Mouse (Mus musculus) limb, embryonic 15.5 days (tissue): ENCODE data around the gene 9430038I01Rik. TPM values are rescaled to one million over a fixed set of nuclear protein-coding genes. Genes with fewer than 3 reads are reported as not detected.
"Not testable (repeated sequence)": the region's sequence is repeated elsewhere in the genome, so short reads cannot be mapped to it uniquely, and the experiment has no call there.

ENCODE experiments used
- ATAC-seq: fragments of 200-750 bp; cut with Nextera tagmentation; 2 replicates; pipeline ENCODE4 v1.8.0; 2017; ENCODE audit warnings: low read depth, moderate TSS enrichment; ENCODE audit not compliant: insufficient number of reproducible peaks, low FRiP score, low TSS enrichment
- H3K27ac ChIP-seq: fragments of 300-500 bp; sonication (generic); 2 replicates; pipeline ENCODE4 v1.5.1; 2015; ENCODE audit warnings: moderate library complexity, mild to moderate bottlenecking, inconsistent platforms
- H3K27me3 ChIP-seq: fragments of 300-500 bp; sonication (generic); 2 replicates; pipeline ENCODE4 v1.6.1; 2015; ENCODE audit warnings: inconsistent platforms
- H3K36me3 ChIP-seq: fragments of 300-500 bp; sonication (generic); 2 replicates; pipeline ENCODE4 v1.6.1; 2015; ENCODE audit warnings: inconsistent platforms
- H3K4me1 ChIP-seq: fragments of 300-500 bp; sonication (generic); 2 replicates; pipeline ENCODE4 v1.6.1; 2015; ENCODE audit warnings: inconsistent platforms
- H3K4me2 ChIP-seq: fragments of 300-500 bp; sonication (generic); 2 replicates; pipeline ENCODE4 v1.6.1; 2015; ENCODE audit warnings: mild to moderate bottlenecking, inconsistent platforms
- H3K4me3 ChIP-seq: fragments of 300-500 bp; sonication (generic); 2 replicates; pipeline ENCODE4 v1.5.1; 2015; ENCODE audit warnings: mild to moderate bottlenecking, inconsistent platforms
- H3K9ac ChIP-seq: fragments of 300-500 bp; sonication (generic); 2 replicates; pipeline ENCODE4 v1.6.1; 2015; ENCODE audit warnings: inconsistent platforms
- H3K9me3 ChIP-seq: fragments of 300-500 bp; sonication (generic); 2 replicates; pipeline ENCODE4 v1.6.1; 2016; ENCODE audit warnings: inconsistent platforms
- WGBS: fragments of 180-500 bp; shearing (Covaris S2); methylation state at CpG from one replicate; pipeline ENCODE4 v1.1.7; 2015; 5-methylcytosine and 5-hydroxymethylcytosine counted together
- polyA plus RNA-seq: library from polyadenylated mRNA; unstranded; fragments of >200 nt; fragmentation: Nextera tagmentation; extraction: Ambion mirVana; gene quantifications from 2 replicates; pipeline ENCODE4 v1.2.1, GENCODE M21; 2015

9430038I01Rik gene
- 20.0 and 21.1 TPM in 2 replicates for polyA plus RNA-seq

DNA sequence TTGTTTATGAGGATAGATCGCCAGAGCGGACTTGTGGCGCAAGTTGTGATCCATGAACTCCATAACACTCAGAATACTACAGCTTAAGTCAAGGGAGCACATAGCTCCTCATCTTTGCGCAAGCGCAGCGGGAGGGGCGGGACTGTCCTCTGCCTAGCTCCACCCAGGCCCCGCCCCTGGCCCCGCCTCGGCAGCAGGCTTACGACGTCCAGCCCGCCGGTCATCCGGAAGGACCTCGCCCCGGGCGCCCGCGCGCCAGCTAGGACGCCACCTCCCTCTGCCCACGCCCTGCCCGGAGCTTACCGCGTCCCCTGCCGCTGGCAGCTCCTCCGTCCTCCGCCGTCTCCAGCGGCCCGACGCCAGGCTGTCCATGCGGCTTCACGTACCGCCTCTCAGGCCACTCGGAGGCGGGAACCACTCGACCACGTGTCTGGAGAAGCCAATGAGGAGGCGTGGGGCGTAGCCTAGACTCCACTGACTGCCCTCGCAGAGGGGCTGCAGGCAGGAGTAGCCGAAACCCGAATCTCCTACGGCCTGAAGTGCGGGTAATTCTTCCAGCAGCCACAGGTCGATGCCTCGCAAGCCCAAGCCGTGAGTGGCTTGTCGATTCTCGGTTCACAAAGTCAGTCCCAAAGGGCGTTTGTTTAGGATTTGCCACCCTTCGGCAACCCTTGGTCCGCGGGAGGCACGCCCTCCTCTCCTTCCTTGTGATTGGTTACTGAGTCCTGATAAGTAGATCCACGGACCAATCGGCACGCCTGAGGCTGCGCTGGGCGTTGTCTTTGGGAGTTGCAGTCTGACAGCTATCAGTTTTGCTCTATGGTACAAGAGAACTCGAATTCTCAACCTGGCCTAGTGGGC, at the start of gene 9430038I01Rik:
Gene 9430038I01Rik (minus strand): TSS at position 426 of the 861 bp plus-strand sequence.
- under 1% methylated on average over 63 of the region's 63 CpGs for WGBS
- H3K9me3 ChIP-seq, result no peaks in the 10 kb centered on the region
- peak within 1 kb of the TSS; percentile 91 for H3K27ac ChIP-seq
- ATAC-seq, result peak; percentile 100
- H3K4me1 ChIP-seq, result peaks cover 7% of the 10 kb centered on the region
- no peaks in the 10 kb centered on the region for H3K27me3 ChIP-seq
- peak within 1 kb of the TSS; percentile 95 for H3K4me3 ChIP-seq
- H3K4me2 ChIP-seq, result peak within 1 kb of the TSS; percentile 58
- H3K36me3 ChIP-seq, result peaks cover 5% of the 10 kb centered on the region; the same call in 1 of the 2 replicates
- H3K9ac ChIP-seq, result peak within 1 kb of the TSS; percentile 70

DNA sequence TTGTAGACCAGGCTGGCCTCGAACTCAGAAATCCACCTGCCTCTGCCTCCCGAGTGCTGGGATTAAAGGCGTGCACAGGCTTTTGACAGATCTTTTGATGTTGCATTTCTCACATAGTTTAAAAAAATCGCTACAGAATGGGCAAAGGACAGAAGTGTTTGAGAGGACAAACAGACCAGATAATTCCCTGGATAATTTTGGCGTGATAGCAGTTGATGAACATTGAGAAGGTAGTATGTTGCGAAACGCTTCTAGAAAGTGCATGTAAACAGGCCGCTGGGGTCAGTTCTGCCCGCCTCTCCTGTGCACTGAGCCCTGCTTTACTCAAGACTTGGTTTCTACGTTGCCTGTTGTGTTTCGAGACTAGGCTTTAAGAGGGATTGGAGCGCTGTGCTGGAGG, 34.8 kb upstream of the 9430038I01Rik start:
- H3K27ac ChIP-seq, result no peak overlapping the region
- peaks cover 6% of the 10 kb centered on the region for H3K4me1 ChIP-seq
- H3K9ac ChIP-seq, result no peak overlapping the region
- H3K27me3 ChIP-seq, result no peaks in the 10 kb centered on the region
- WGBS, result 94% methylated on average over 12 of the region's 12 CpGs
- peaks cover 55% of the 10 kb centered on the region for H3K36me3 ChIP-seq
- no peak overlapping the region for H3K4me2 ChIP-seq
- no peaks in the 10 kb centered on the region for H3K9me3 ChIP-seq
- H3K4me3 ChIP-seq, result no peak overlapping the region
- ATAC-seq, result no peak

DNA sequence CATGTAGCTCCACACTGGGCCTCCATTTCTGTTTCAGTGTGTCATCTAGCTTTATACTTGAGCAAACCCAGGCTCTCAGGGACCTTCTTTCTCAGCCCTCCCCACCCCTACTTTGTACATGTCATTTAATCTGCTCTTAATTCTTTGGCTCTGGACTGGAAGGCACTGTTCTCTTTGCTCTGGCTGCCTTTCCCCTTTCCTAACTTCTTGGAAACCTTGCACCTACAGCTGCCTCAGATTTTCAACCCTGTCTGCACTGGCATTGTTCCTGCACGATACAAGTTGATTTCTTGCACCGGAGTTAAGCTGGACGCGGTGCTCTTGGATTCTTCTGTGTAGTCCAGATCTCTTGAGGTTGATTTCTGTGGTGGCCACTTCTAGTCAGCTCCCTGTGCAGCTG, 32.4 kb upstream of the 9430038I01Rik start:
- H3K4me3 ChIP-seq, result no peak overlapping the region
- H3K9ac ChIP-seq, result no peak overlapping the region
- H3K4me1 ChIP-seq, result peaks cover 13% of the 10 kb centered on the region
- WGBS, result 89% methylated on average over 4 of the region's 4 CpGs
- no peaks in the 10 kb centered on the region for H3K9me3 ChIP-seq
- no peak for ATAC-seq
- no peak overlapping the region for H3K27ac ChIP-seq
- no peak overlapping the region for H3K4me2 ChIP-seq
- H3K36me3 ChIP-seq, result peaks cover 33% of the 10 kb centered on the region
- H3K27me3 ChIP-seq, result no peaks in the 10 kb centered on the region

DNA sequence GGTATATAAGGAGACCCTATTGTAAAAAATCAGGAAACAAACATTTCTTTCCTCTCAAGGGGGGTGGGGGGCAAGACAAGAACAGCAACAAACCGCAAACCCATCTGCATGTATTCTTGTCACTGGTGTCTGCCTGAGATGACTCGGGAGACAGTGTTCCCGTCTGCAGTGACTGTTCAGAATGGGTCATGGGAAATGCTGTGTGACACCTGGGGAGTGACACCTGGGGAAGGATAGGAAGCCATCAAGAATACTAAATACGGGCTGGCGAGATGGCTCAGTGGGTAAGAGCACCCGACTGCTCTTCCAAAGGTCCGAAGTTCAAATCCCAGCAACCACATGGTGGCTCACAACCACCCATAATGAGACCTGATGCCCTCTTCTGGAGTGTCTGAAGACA, 28.4 kb upstream of the 9430038I01Rik start:
- peak overlapping the region; percentile 79 for H3K4me3 ChIP-seq
- not testable (repeated sequence) for H3K27me3 ChIP-seq, ATAC-seq, H3K9ac ChIP-seq, H3K9me3 ChIP-seq, H3K27ac ChIP-seq, H3K36me3 ChIP-seq
- peak overlapping the region; percentile 56 for H3K4me2 ChIP-seq
- peaks cover 17% of the 10 kb centered on the region for H3K4me1 ChIP-seq
- WGBS, result 80% methylated on average over 7 of the region's 7 CpGs

DNA sequence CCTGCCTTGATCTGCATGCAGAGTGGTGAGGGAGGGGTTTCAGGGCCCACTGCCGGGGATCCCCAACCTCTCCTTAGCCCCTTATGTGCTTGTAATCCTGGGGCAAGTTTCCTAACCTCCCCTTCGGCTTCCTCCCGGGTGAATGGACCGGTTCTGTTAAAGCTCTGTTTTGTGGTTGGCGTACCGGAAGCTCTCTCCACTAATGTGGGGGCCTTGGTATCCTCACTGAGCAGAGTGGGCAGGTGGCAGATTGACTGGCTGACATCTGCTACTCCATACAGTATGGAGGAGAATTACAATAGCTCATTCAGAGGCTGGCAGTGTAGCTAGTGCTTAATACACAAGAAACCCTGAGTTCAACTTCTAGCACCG, 27.6 kb upstream of the 9430038I01Rik start:
- H3K4me3 ChIP-seq, result peak overlapping the region; percentile 79
- H3K9ac ChIP-seq, result peak overlapping the region; percentile 83
- 4% methylated on average over 7 of the region's 7 CpGs for WGBS
- H3K9me3 ChIP-seq, result no peaks in the 10 kb centered on the region
- H3K36me3 ChIP-seq, result 0 out of 2 replicates have a peak, but pooled peaks cover 3% of the 10 kb centered on the region
- no peak for ATAC-seq
- H3K4me1 ChIP-seq, result peaks cover 13% of the 10 kb centered on the region
- peak overlapping the region; percentile 56 for H3K4me2 ChIP-seq
- peak overlapping the region; percentile 91 for H3K27ac ChIP-seq
- no peaks in the 10 kb centered on the region for H3K27me3 ChIP-seq

DNA sequence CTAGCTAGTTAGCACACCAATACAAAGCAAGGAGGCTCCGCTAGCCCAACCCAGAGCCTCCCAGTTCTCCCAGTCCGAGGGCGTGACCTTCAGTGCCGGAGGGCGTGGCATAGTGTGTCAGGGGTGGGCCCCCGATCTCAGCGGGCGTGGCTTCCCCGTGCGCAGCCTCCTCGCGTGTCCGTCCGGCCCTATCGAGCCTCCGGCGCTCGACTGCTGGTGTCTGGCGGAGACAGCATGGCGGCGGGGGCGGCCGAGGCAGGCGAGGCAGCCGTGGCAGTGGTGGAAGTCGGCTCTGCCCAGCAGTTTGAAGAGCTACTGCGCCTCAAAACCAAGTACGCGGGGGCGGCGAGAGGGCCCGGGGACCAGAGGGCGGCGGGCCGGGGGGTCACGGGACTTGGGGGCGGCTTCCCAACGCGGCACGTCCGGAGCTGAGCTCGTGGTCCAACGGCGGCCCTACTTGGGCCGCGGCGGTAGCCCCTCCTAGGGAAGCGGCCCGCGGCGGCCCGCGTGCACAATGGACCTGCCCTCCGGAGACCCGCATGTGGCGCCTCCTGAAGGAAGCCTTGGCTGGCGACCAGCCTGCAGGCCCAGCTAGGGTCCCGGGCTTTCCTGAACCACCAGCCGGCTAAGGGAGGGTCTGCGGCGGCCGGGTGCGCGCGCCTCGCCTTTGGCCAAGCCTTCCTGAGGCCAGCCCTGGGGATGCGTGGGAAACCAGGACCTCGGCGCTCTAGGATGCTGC, 27.0 kb upstream of the 9430038I01Rik start, which contains the start of gene Glrx3:
Gene Glrx3 (plus strand): TSS at position 175 of the 739 bp plus-strand sequence.
- peaks cover 12% of the 10 kb centered on the region for H3K4me1 ChIP-seq
- 0 out of 2 replicates have a peak, but pooled peaks cover 3% of the 10 kb centered on the region for H3K36me3 ChIP-seq
- H3K4me2 ChIP-seq, result peak within 1 kb of the TSS; percentile 56
- H3K27ac ChIP-seq, result peak within 1 kb of the TSS; percentile 91
- peak within 1 kb of the TSS; percentile 79 for H3K4me3 ChIP-seq
- H3K9me3 ChIP-seq, result no peaks in the 10 kb centered on the region
- peak; percentile 90 for ATAC-seq
- no peaks in the 10 kb centered on the region for H3K27me3 ChIP-seq
- under 1% methylated on average over 67 of the region's 69 CpGs for WGBS
- peak within 1 kb of the TSS; percentile 83 for H3K9ac ChIP-seq

DNA sequence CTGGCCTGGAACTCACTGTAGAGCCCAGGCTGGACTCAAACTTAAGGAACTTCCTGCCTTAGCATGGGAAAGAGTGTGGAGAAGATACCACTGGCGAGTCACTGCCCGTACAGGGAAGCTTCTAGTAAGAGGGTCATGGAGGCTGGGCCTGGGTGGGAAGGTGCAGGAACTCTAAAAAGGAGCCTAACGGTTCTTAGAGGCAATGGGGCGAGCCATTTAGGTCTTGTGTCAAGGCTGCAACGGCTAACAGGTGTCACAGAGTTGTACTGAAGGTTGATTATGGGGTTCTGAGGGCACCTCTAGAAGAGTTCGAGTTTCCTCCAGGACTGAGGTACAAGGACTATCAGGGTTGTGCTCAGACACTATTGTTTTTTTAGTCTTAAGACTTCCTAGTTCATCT, 26.3 kb upstream of the 9430038I01Rik start:
- Histone ChIP-seq H3K9me3 (no peaks in the 10 kb centered on the region), H3K27me3 (no peaks in the 10 kb centered on the region), H3K4me3 (peak overlapping the region; percentile 79; the same call in 1 of the 2 replicates), H3K27ac (peak overlapping the region; percentile 33; the same call in 1 of the 2 replicates), H3K36me3 (0 out of 2 replicates have a peak, but pooled peaks cover 3% of the 10 kb centered on the region), H3K4me1 (peaks cover 18% of the 10 kb centered on the region), H3K4me2 (peak overlapping the region; percentile 56; the same call in 1 of the 2 replicates), H3K9ac (no peak overlapping the region)
- no peak for ATAC-seq
- WGBS, result 74% methylated on average over 6 of the region's 6 CpGs

DNA sequence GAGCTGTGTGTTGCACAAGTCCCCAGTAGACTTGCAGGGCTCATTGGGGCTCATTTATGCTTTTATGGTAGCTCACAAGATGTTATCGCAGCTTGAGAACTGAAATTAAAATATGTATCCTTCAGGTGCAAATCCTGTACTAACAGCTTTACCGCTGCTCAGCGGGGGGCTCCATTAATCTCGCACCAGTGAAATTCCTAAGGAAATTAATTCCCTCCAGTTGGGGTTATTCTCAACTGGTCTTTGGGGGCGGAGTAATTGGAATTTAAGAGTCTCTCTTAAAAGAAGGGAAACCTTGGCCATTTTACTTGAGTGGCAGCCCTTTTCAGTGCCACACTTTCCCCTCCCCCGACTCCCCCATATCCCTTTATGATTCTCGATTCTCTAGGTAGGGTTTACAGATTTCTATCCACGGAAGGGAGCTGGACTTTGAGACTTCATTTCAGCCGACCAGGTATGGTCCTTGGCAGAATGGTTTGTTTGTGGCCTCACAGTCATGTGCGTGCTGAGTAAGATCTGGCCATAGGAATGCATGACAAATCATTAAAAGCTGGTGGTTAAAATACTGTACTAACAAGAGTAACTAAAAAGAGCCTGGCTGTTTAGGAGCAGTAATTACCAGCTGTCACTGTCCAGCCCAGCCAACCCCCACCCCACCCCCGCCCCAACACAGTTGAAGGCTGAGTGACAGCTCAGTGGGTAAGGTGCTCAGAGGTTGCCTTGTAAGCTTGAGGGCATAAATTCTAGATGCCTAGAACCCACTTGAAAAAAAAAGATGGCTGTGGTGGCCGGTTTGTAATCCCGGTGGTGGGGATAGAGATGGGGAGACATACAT, 21.4 kb upstream of the 9430038I01Rik start:
- 0 out of 2 replicates have a peak, but pooled peaks cover 3% of the 10 kb centered on the region for H3K27me3 ChIP-seq
- no peak for ATAC-seq

DNA sequence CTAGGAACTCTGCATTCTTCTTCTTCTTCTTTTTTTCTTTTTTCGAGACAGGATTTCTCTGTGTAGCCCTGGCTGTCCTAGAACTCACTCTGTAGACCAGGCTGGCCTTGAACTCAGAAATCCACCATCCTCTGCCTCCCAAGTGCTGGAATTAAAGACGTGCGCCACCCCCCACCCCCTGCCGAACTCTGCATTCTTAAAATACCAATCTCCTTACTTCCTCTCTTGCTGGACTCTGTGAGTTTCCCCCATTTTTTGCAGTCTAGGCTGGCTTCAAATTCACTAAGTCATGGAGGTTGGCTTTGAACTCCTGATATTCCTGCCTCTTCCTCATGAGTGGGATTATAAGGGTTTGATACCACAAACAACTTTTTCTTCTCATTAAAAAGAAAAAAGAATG, 16.1 kb upstream of the 9430038I01Rik start:
- H3K27me3 ChIP-seq, result 0 out of 2 replicates have a peak, but pooled peaks cover 3% of the 10 kb centered on the region
- no peak overlapping the region for H3K9ac ChIP-seq
- H3K4me3 ChIP-seq, result no peak overlapping the region
- H3K36me3 ChIP-seq, result no peaks in the 10 kb centered on the region
- H3K4me1 ChIP-seq, result peaks cover 1% of the 10 kb centered on the region; the same call in 1 of the 2 replicates
- no peak for ATAC-seq
- H3K4me2 ChIP-seq, result no peak overlapping the region
- WGBS, result 55% methylated on average over 4 of the region's 4 CpGs
- H3K9me3 ChIP-seq, result no peaks in the 10 kb centered on the region
- H3K27ac ChIP-seq, result no peak overlapping the region

More for the DNA sequence above, 21.4 kb upstream of the 9430038I01Rik start:
- Histone ChIP-seq H3K4me1 (peaks cover 13% of the 10 kb centered on the region; the same call in 1 of the 2 replicates), H3K27ac (no peak overlapping the region), H3K9me3 (no peaks in the 10 kb centered on the region), H3K4me3 (no peak overlapping the region), H3K36me3 (no peaks in the 10 kb centered on the region), H3K4me2 (no peak overlapping the region), H3K9ac (no peak overlapping the region)
- WGBS, result 24% methylated on average over 13 of the region's 13 CpGs

DNA sequence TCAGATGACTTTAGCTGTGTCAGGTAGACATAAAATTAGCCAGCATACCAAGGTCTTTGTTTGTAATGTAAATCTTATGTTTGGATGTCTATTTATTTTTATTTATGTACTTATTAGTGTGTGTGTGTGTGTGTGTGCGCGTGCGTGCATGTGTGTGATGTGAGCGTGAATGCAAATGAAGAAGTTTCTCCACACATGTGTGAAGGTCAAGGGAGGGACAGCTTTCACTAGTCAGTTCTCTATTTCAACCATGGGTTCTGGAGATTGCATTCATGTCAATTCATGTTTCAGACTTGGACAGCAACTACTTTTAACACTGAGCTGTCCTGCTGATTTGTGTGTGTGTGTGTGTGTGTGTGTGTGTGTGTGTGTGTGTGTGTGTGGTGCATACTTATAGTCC, 10.7 kb upstream of the 9430038I01Rik start:
- Histone ChIP-seq H3K4me2 (no peak overlapping the region), H3K4me3 (no peak overlapping the region), H3K27ac (no peak overlapping the region), H3K9ac (no peak overlapping the region), H3K27me3 (no peaks in the 10 kb centered on the region), H3K9me3 (no peaks in the 10 kb centered on the region), H3K36me3 (no peaks in the 10 kb centered on the region), H3K4me1 (no peaks in the 10 kb centered on the region)
- 93% methylated on average over 4 of the region's 4 CpGs for WGBS
- ATAC-seq, result no peak

DNA sequence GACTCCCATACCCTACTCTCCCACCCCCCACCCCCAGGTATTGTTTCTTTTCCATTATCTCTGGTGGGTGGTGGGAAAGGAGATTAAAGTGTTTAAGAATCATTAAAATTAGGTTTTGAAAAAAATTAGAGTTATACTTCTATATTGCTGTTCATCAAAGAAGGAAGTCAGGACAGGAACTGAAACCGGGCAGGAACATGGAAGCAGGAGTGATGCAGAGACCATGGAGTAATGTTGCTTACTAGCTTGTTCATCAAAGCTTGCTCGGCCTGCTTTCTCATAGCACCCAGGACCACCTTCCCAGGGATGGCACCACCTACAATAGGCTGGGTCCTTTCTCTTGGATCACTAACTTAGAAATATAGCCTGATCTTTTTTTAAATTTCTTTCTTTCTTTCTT, 10.0 kb upstream of the 9430038I01Rik start:
- 81% methylated on average over 2 of the region's 2 CpGs for WGBS
- ATAC-seq, result no peak
- H3K27me3 ChIP-seq, result no peaks in the 10 kb centered on the region
- H3K9ac ChIP-seq, result no peak overlapping the region
- H3K4me2 ChIP-seq, result no peak overlapping the region
- no peak overlapping the region for H3K27ac ChIP-seq
- no peaks in the 10 kb centered on the region for H3K9me3 ChIP-seq
- no peaks in the 10 kb centered on the region for H3K36me3 ChIP-seq
- H3K4me1 ChIP-seq, result no peaks in the 10 kb centered on the region
- no peak overlapping the region for H3K4me3 ChIP-seq
